Mouse (Mus musculus) G1E (cell line): ENCODE data around the gene Terb2.

Experiments used
- CTCF ChIP-seq: IDR thresholded peaks from 2 replicates; pipeline ENCODE4 v1.5.1; 2012; ENCODE audit warnings: low read depth, low read length, inconsistent platforms, mixed read lengths
- GATA1 ChIP-seq: IDR thresholded peaks from 2 replicates; pipeline ENCODE4 v1.6.1; 2012; ENCODE audit warnings: borderline replicate concordance, low read length, inconsistent platforms, mixed read lengths
- GATA2 ChIP-seq: IDR thresholded peaks from 2 replicates; pipeline ENCODE4 v1.6.1; 2012; ENCODE audit warnings: low read depth, low read length, inconsistent platforms, borderline replicate concordance
- POLR2AphosphoS5 ChIP-seq: IDR thresholded peaks from 2 replicates; pipeline ENCODE4 v1.6.1; 2012; ENCODE audit warnings: low read depth, low read length, inconsistent platforms; ENCODE audit not compliant: insufficient replicate concordance
- TAL1 ChIP-seq: conservative IDR thresholded peaks from 2 replicates; pipeline ENCODE4 v1.6.1; 2012; ENCODE audit warnings: low read depth, low read length, inconsistent platforms, mixed read lengths

DNA sequence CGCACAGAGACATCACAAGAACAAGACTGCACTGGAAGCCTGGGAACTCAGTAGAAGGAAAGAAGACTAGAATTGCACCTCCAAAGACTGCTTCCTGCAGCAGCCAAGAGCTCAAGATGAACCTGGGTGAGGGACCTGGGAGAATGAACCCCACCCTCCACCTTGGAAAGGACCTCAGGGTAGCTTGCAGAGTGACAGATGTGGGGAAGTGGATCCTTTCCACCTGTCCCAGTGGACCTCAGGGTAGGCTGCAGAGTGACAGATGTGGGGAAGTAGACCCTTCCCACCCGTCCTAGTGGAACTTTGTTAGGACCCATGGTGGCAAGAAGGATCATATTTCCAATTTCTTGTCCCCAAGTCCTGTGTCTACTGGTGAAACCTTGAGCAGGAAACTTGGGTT lies 30.8 kb upstream of the Terb2 start:
- no peak for TF ChIP-seq CTCF
- no peak for TF ChIP-seq TAL1
- 0 out of 2 replicates have a peak, but pooled peaks have one; percentile 73 for TF ChIP-seq POLR2AphosphoS5
- TF ChIP-seq GATA1: no peak
- no peak for TF ChIP-seq GATA2
